Mouse (Mus musculus) neural tube, embryonic 12.5 days (tissue): ENCODE results near the gene Ugt1a1. TPM values are rescaled to one million over a fixed set of nuclear protein-coding genes. Genes with fewer than 3 reads are reported as not detected.

ENCODE experiments used
- ATAC-seq: fragments of 200-750 bp; cut with Nextera tagmentation; 2 replicates; pipeline ENCODE4 v1.8.0; 2017; ENCODE audit warnings: low read depth, mild to moderate bottlenecking, moderate TSS enrichment, moderate library complexity; ENCODE audit not compliant: low FRiP score
- H3K27ac ChIP-seq: fragments of 300-500 bp; sonication (generic); 2 replicates; pipeline ENCODE4 v1.5.1; 2016
- H3K27me3 ChIP-seq: fragments of 300-500 bp; sonication (generic); replicated peaks from 2 replicates; pipeline ENCODE4 v1.6.1; 2016; ENCODE audit warnings: mild to moderate bottlenecking
- H3K36me3 ChIP-seq: fragments of 300-500 bp; sonication (generic); 2 replicates; pipeline ENCODE4 v1.6.1; 2016; ENCODE audit warnings: mild to moderate bottlenecking
- H3K4me1 ChIP-seq: fragments of 300-500 bp; sonication (generic); 2 replicates; pipeline ENCODE4 v1.6.1; 2016
- H3K4me2 ChIP-seq: fragments of 300-500 bp; sonication (generic); replicated peaks from 2 replicates; pipeline ENCODE4 v1.6.1; 2016; ENCODE audit warnings: mild to moderate bottlenecking
- H3K4me3 ChIP-seq: fragments of 300-500 bp; sonication (generic); 2 replicates; pipeline ENCODE4 v1.5.1; 2016
- H3K9ac ChIP-seq: fragments of 300-500 bp; sonication (generic); 2 replicates; pipeline ENCODE4 v1.6.1; 2016; ENCODE audit warnings: mild to moderate bottlenecking
- H3K9me3 ChIP-seq: fragments of 300-500 bp; sonication (generic); 2 replicates; pipeline ENCODE4 v1.6.1; 2016; ENCODE audit warnings: mild to moderate bottlenecking
- WGBS: fragments of 180-500 bp; shearing (Covaris S2); methylation state at CpG from one replicate; pipeline ENCODE4 v1.1.7; 2016; 5-methylcytosine and 5-hydroxymethylcytosine counted together
- polyA plus RNA-seq: library from polyadenylated mRNA; unstranded; fragments of >200 nt; fragmentation: Nextera tagmentation; extraction: Ambion mirVana; gene quantifications from 2 replicates; pipeline ENCODE4 v1.2.1, GENCODE M21; 2016

Gene Ugt1a1
- polyA plus RNA-seq, 1 experiment from 2014 or later: not detected

DNA sequence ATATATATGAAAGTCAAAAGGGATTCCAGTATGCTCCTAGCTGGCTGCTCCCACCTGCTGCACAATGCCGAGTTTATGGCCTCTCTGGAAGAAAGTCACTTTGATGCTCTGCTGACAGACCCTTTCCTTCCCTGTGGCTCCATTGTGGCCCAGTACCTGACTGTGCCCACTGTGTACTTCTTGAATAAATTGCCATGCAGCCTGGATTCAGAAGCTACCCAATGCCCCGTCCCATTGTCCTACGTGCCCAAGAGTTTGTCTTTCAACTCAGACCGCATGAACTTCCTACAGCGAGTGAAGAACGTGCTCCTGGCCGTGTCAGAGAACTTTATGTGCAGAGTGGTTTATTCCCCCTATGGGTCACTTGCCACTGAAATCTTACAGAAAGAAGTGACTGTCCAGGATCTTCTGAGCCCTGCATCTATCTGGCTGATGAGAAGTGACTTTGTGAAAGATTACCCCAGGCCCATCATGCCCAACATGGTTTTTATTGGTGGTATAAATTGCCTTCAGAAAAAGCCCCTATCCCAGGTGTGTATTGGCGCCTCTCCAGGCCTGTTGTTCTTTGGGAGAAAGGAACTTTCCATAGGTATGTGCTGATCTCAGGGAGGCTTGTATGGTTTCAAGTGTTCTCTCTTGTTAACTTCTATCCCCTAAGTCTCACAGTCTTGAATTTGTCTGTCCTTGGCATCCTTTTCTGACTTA lies 734 bp downstream of the Ugt1a1 start:
- no peaks in the 10 kb centered on the region for H3K36me3 ChIP-seq
- H3K27ac ChIP-seq: no peak overlapping the region
- no peak for ATAC-seq
- no peak overlapping the region for H3K9ac ChIP-seq
- no peak overlapping the region for H3K4me3 ChIP-seq
- H3K9me3 ChIP-seq: peaks cover 58% of the 10 kb centered on the region
- H3K4me1 ChIP-seq: no peaks in the 10 kb centered on the region
- H3K27me3 ChIP-seq: no peaks in the 10 kb centered on the region
- no peak overlapping the region for H3K4me2 ChIP-seq
- WGBS: 62% methylated on average over 8 of the region's 8 CpGs

DNA sequence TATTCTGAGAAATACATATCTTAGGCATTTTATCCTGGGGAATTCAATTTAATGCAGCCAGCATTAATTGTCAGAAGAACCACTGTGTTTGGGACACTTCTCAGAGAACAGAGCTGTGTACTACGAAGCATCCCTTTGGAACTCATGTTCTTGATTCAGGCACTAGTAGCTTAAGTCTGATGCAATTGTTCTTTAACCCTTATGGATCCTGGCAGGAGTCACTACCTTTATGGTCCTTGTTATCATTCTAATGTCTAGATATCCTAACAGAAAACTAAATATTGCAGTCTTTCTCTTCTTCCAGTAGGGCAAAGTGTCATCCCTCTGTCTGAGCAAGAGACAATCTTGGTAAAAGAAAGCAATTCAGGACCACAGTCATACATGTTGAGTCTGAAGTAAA lies 1.3 kb downstream of the Ugt1a1 start:
- WGBS: 80% methylated on average over 1 of the region's 1 CpGs
- Histone ChIP-seq H3K4me1 (no peaks in the 10 kb centered on the region), H3K9me3 (peaks cover 60% of the 10 kb centered on the region), H3K27me3 (no peaks in the 10 kb centered on the region), H3K4me3 (no peak overlapping the region), H3K27ac (no peak overlapping the region), H3K9ac (no peak overlapping the region), H3K36me3 (no peaks in the 10 kb centered on the region), H3K4me2 (no peak overlapping the region)
- no peak for ATAC-seq

DNA sequence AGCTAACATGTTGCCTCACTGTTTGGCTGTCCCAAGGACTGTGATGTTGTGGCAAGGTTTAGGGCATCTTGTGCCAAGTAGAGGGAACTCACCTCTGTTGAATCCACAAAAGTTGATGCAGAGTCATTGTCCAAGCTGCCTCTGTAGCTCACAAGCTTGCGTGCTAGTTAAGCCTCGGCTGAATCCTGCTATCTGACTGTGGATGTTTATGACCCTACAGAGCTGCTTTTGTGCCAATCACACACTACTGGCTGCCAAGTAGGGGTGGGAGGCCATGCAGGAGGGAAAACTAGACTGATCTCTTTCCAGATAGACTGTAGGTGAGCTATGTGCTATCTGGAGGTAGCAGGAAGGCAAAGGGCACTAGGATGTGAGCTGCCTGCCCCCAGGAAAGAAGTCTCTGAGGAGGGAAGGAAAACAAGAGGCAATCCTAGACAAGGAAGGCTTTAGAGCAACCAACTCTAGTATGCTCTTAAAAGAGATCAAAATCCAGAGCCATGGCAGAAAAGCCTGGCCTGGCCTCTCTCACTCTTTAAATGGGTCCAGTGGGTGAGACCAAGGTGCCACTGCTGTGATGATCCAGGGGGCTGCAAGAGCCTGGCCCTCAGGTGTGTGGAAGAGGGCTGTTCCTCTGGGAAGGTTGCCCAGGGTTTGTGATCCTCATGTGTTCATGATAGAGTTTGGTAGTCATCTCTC lies 2.2 kb downstream of the Ugt1a1 start:
- Histone ChIP-seq H3K27me3 (no peaks in the 10 kb centered on the region), H3K4me2 (no peak overlapping the region), H3K9ac (no peak overlapping the region), H3K36me3 (no peaks in the 10 kb centered on the region), H3K4me3 (no peak overlapping the region), H3K9me3 (peaks cover 60% of the 10 kb centered on the region), H3K27ac (no peak overlapping the region), H3K4me1 (no peaks in the 10 kb centered on the region)
- WGBS: 85% methylated on average over 2 of the region's 2 CpGs
- ATAC-seq: no peak

DNA sequence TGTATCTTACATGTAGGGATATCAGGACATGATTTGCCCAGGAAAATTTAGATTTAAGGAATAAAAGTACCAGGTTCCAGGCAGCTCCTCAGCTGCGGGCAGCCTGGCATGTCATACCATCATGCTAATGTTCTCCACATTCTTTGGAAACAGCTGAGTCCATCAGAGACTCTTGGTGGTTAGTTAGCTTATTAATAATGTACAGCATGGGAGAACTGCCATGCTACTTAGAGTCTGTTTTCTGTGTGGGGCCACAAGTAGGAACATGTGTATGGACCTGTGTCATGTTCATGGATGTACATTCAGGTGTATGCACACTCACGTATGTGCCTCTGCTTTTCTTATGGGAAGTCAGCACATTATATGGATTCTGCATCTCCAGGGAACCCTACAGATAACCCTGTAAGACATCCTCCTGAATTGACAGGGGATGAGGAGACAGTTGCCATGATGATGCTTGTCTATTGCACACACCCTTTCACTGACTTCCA lies 2.7 kb downstream of the Ugt1a1 start:
- peaks cover 60% of the 10 kb centered on the region for H3K9me3 ChIP-seq
- no peaks in the 10 kb centered on the region for H3K27me3 ChIP-seq
- H3K4me1 ChIP-seq: no peaks in the 10 kb centered on the region
- 83% methylated on average over 2 of the region's 2 CpGs for WGBS
- H3K4me2 ChIP-seq: no peak overlapping the region
- no peak for ATAC-seq
- H3K36me3 ChIP-seq: no peaks in the 10 kb centered on the region
- no peak overlapping the region for H3K9ac ChIP-seq
- no peak overlapping the region for H3K4me3 ChIP-seq
- H3K27ac ChIP-seq: no peak overlapping the region

DNA sequence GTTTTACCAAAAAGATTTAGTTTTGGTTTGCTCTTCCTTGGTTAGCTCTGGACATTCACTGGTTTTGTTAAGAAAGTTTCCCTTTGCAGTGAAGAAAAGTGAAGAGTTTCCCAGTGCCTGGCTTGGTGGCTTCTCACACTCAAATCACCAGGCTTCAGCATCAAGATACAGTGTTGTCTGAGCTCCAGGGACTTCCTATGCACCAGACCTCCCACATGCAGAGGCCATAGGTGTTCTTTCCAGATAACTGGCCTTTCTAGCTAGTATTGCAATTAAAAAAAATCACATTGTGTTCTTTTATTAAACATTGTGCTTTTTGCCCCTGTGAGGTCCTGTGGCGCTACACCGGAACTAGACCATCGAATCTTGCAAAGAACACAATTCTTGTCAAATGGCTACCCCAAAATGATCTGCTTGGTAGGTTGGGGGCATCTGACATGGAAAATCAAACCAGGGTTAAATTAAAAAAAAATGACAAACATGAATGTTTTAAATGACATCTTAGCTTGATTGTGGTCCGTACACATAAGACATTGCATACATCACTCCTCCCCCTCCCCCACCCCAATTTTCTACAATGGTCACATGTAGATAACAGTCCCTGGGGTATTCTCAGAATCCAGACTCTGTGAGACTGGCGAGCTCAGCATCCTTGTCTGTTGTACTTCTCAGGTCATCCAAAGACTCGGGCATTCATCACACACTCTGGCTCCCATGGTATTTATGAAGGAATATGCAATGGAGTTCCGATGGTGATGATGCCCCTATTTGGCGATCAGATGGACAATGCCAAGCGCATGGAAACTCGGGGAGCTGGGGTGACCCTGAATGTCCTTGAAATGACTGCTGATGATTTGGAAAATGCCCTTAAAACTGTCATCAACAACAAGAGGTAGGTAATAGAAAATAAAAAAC lies 4.0 kb downstream of the Ugt1a1 start:
- H3K27ac ChIP-seq: no peak overlapping the region
- H3K9me3 ChIP-seq: peaks cover 60% of the 10 kb centered on the region
- 71% methylated on average over 10 of the region's 10 CpGs for WGBS
- ATAC-seq: no peak
- H3K4me1 ChIP-seq: no peaks in the 10 kb centered on the region
- no peaks in the 10 kb centered on the region for H3K36me3 ChIP-seq
- no peaks in the 10 kb centered on the region for H3K27me3 ChIP-seq
- no peak overlapping the region for H3K4me3 ChIP-seq
- no peak overlapping the region for H3K9ac ChIP-seq
- H3K4me2 ChIP-seq: no peak overlapping the region

DNA sequence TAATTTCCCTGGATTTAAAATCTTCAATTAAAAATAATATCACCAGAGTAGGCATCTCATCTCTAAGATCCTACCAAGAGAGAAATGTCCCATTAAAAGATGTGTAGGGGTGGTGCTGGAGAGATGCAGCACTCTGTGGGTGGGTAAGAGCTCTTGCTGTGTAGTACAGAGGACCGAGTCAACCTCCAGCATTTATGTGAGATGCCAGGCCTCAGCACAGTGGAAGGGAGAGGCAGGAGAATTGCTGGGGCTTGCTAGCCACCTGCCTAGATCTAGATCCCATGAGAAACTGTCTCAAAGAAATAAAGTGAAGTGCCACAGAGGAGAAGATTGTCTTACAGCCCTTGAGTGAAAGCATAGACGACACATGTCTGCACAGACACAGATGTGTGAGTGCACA lies 4.8 kb downstream of the Ugt1a1 start:
- Histone ChIP-seq H3K9ac (no peak overlapping the region), H3K9me3 (peaks cover 57% of the 10 kb centered on the region), H3K36me3 (no peaks in the 10 kb centered on the region), H3K27me3 (no peaks in the 10 kb centered on the region), H3K4me3 (no peak overlapping the region), H3K27ac (no peak overlapping the region), H3K4me2 (no peak overlapping the region), H3K4me1 (no peaks in the 10 kb centered on the region)
- no peak for ATAC-seq
- WGBS: 59% methylated on average over 2 of the region's 2 CpGs

DNA sequence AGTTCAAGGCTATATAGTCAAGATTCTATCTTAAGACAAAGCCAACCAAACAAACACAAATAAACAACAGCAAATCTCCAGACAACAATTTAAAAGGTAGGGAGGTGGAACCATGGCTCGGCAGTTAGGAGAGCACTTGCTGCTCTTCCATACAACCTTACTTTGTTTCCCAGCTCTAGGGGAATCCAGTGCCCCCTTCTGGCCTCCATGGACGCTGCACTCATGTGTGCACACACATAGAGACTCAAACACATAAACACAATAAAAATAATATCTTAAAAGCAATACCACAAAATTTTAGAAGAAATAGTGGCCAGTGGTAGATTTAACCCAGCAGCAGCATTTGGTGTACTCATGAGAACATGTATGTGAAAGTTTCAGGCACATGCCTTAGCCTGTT lies 5.4 kb downstream of the Ugt1a1 start:
- no peak for ATAC-seq
- Histone ChIP-seq H3K27me3 (no peaks in the 10 kb centered on the region), H3K4me1 (no peaks in the 10 kb centered on the region), H3K9me3 (peaks cover 53% of the 10 kb centered on the region), H3K27ac (no peak overlapping the region), H3K4me2 (no peak overlapping the region), H3K4me3 (no peak overlapping the region), H3K9ac (no peak overlapping the region), H3K36me3 (no peaks in the 10 kb centered on the region)
- 62% methylated on average over 2 of the region's 2 CpGs for WGBS

DNA sequence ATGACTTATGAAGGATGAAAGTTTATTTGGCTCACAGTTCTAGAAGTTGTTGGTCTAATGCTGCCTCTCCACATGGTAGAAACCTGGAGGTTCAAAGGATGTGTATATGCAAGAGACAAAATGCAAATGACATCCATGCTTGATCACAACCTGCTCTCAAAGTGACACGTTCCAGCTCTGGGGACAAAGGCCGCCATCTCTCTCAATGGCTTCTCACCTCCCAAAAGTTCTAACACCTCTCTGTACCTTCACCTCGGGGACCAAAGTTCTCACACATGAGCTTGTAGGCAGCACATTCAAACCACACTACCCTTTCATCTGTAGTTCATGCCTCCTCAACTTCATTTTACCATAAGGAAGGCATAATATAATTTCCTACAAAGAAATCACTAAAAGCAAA lies 5.8 kb downstream of the Ugt1a1 start:
- no peak overlapping the region for H3K4me2 ChIP-seq
- H3K4me1 ChIP-seq: no peaks in the 10 kb centered on the region
- H3K36me3 ChIP-seq: no peaks in the 10 kb centered on the region
- no peak overlapping the region for H3K9ac ChIP-seq
- H3K9me3 ChIP-seq: peaks cover 50% of the 10 kb centered on the region
- ATAC-seq: no peak
- H3K27me3 ChIP-seq: no peaks in the 10 kb centered on the region
- no peak overlapping the region for H3K27ac ChIP-seq
- 43% methylated on average over 3 of the region's 3 CpGs for WGBS
- H3K4me3 ChIP-seq: no peak overlapping the region

DNA sequence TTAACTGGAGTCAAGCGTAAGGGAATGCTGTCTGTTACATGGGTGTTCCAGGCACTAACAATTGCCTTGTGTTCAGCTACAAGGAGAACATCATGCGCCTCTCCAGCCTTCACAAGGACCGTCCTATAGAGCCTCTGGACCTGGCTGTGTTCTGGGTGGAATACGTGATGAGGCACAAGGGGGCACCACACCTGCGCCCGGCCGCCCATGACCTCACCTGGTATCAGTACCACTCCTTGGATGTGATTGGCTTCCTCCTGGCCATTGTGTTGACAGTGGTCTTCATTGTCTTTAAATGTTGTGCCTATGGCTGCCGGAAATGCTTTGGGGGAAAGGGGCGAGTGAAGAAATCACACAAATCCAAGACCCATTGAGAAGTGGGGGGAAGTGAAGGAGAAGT lies 6.3 kb downstream of the Ugt1a1 start:
- Histone ChIP-seq H3K27ac (no peak overlapping the region), H3K4me3 (no peak overlapping the region)

DNA sequence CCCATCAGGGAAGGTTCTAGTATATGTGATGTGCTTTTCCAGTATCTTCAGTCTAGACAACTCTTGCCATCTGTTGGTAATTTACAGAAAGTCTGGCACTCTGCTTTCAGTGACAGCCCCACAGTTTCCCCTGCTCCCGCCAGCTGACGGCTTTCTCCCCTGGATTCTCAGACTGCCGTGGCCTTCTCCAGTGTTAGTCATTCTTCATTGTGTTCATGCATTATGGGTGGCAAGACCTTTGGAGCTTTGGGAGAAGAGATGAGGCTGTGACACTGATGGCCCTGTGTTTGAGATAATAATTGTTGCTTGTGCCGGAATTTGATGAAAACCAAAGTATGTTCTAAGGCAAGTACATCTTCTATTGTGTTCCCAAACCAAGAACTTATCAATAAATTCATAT lies 6.8 kb downstream of the Ugt1a1 start:
- Histone ChIP-seq H3K36me3 (no peaks in the 10 kb centered on the region), H3K9ac (no peak overlapping the region), H3K9me3 (peaks cover 40% of the 10 kb centered on the region), H3K4me1 (no peaks in the 10 kb centered on the region), H3K4me2 (no peak overlapping the region), H3K27ac (no peak overlapping the region), H3K4me3 (no peak overlapping the region), H3K27me3 (no peaks in the 10 kb centered on the region)
- no peak for ATAC-seq
- WGBS: 51% methylated on average over 4 of the region's 4 CpGs

More for the DNA sequence above, 6.3 kb downstream of the Ugt1a1 start:
- no peaks in the 10 kb centered on the region for H3K4me1 ChIP-seq
- H3K36me3 ChIP-seq: no peaks in the 10 kb centered on the region
- H3K9ac ChIP-seq: no peak overlapping the region
- 77% methylated on average over 9 of the region's 9 CpGs for WGBS
- H3K27me3 ChIP-seq: no peaks in the 10 kb centered on the region
- ATAC-seq: no peak
- H3K9me3 ChIP-seq: peaks cover 46% of the 10 kb centered on the region
- no peak overlapping the region for H3K4me2 ChIP-seq

DNA sequence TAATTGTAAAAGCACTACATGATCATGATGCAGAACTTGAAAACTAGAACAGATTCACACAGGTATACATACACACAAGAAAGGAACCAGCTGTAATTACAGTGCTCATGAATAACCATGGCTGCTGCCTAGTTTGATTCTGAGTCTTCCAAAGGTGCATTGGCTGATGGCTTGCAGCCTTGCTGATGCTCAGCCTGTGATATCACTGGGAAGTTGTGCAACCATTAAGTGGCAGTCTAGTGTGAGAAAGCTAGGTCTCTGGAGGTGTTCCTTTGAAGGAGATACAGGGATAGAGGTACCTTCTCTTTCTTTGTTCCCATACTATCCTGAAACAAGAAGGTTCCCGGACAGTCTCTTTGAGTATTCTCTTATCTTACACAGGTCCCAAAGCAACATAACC lies 7.3 kb downstream of the Ugt1a1 start:
- no peaks in the 10 kb centered on the region for H3K27me3 ChIP-seq
- H3K27ac ChIP-seq: no peak overlapping the region
- peaks cover 36% of the 10 kb centered on the region for H3K9me3 ChIP-seq
- no peak overlapping the region for H3K4me2 ChIP-seq
- H3K4me1 ChIP-seq: no peaks in the 10 kb centered on the region
- no peaks in the 10 kb centered on the region for H3K36me3 ChIP-seq
- no peak for ATAC-seq
- WGBS: 19% methylated on average over 1 of the region's 1 CpGs
- H3K9ac ChIP-seq: no peak overlapping the region
- no peak overlapping the region for H3K4me3 ChIP-seq

DNA sequence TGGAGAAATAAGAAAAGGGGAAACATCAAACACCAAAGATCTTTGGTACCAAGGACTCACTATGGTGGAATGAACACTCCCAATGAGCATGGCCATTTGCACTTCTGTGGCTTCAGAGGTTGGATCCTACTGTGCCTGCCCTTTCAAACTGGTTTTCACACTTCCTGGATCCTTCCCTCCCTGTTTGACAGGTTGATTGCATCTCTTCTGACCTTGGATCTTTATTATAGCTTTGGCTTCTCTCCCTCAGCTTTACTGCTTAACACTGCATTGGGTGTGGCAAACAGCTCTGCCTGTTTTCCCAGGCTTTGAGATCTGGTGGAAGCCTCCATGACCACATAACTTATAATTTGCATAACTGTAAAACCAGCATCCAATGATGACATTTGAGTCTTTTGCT lies 8.6 kb downstream of the Ugt1a1 start:
- Histone ChIP-seq H3K4me2 (no peak overlapping the region), H3K36me3 (no peaks in the 10 kb centered on the region), H3K4me1 (no peaks in the 10 kb centered on the region), H3K27me3 (no peaks in the 10 kb centered on the region), H3K9me3 (peaks cover 26% of the 10 kb centered on the region), H3K9ac (no peak overlapping the region), H3K27ac (no peak overlapping the region), H3K4me3 (no peak overlapping the region)
- ATAC-seq: no peak
